9 mouse cellular contexts compared by ENCODE assay signal in the genomic region with DNA sequence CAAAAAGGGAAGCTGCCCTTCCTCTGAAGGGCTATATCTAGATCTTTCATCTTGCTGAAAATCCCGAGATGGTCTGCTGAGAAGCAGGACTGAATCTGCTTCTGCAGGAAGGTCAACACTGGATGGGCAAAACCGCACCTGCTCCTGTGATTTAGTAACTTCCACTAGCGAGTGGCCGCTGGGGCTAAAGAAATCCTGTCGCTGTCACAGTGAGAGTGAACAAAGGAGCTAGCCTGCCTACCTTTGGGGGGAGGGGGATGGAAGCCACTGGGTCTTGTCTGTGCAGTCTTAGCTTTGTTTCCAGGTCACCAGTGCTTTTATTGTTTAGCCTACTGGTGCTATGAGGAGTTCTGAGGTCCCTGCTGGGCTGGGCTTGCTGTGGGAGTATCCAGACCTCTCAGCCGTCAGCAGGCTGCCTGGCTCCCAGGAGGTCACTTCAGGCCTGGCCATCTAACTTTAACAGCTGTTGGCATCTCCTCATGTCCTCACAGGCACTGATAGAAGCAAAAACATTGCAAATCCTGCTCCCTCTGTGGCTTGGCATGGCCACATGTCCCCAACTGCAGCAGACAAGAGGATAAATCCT.
DNase-seq lines count a peak whose midpoint lies in the region; ATAC-seq and TF ChIP-seq lines count a peak whose summit lies in the region.
"Had no signal": no experiment of that assay in that cellular context is flagged by ENCODE, and none has a peak within 500 bp of the region (broad histone marks: within the 10 kb centered on the region; RNA-seq: fewer than 3 reads in every experiment).

No protein-coding gene starts in this region.

- TF ChIP-seq EP300 in heart, adult 2 months (IDR thresholded peaks at IDR 0.05; ENCODE audit: insufficient read depth, low read depth, low read length) = no peak

- no peaks in the 10 kb centered on the region for H3K9me3 ChIP-seq in midbrain, embryonic 12.5 days
- H3K9me3 ChIP-seq: liver, embryonic 13.5 days had no signal

- 30% methylated on average over 6 of the region's 6 CpGs for WGBS in heart, adult 2 months
- 5% methylated on average over 6 of the region's 6 CpGs for WGBS in midbrain, embryonic 12.5 days

- peak overlapping the region; percentile 68 for H3K27ac ChIP-seq in heart, adult 2 months
- H3K27ac ChIP-seq in midbrain, embryonic 12.5 days (replicated peaks) = peak overlapping the region; percentile 70
- H3K27ac ChIP-seq: liver, embryonic 13.5 days had no signal

- H3K4me1 ChIP-seq in heart, adult 2 months (ENCODE audit: control insufficient read depth, insufficient read depth, low read length) = peaks cover 24% of the 10 kb centered on the region
- peaks cover 60% of the 10 kb centered on the region for H3K4me1 ChIP-seq in midbrain, embryonic 12.5 days
- H3K4me1 ChIP-seq: liver, embryonic 13.5 days had no signal

- peaks cover 2% of the 10 kb centered on the region; the same call in 1 of the 2 replicates for H3K36me3 ChIP-seq in heart, adult 2 months (ENCODE audit: control insufficient read depth, insufficient read depth, low read length)
- H3K36me3 ChIP-seq in midbrain, embryonic 12.5 days = no peaks in the 10 kb centered on the region
- H3K36me3 ChIP-seq: liver, embryonic 13.5 days had no signal

- peak; percentile 16 for DNase-seq in adrenal gland, postnatal 10 days
- DNase-seq in adrenal gland, postnatal 36 days = no peak
- peak; percentile 52 for DNase-seq in embryo, embryonic 10.5 days (ENCODE audit: low spot score)
- DNase-seq in heart, adult 2 months = peak; percentile 54 to 69
- DNase-seq in frontal cortex, postnatal 10 days (ENCODE audit: low spot score in 2 of 2) = no peak
- no peak for DNase-seq in urinary bladder, postnatal 25 days (ENCODE audit: low spot score)
- DNase-seq: liver, embryonic 13.5 days had no signal

- no peak overlapping the region for H3K4me3 ChIP-seq in heart, adult 2 months
- H3K4me3 ChIP-seq in midbrain, embryonic 12.5 days = no peak overlapping the region
- H3K4me3 ChIP-seq: liver, embryonic 13.5 days had no signal

- H3K4me2 ChIP-seq in midbrain, embryonic 12.5 days (replicated peaks) = no peak overlapping the region
- H3K4me2 ChIP-seq: liver, embryonic 13.5 days had no signal

- H3K79me2 ChIP-seq in heart, adult 2 months (replicated peaks; ENCODE audit: control insufficient read depth, insufficient read depth, low read length) = no peaks in the 10 kb centered on the region

- no peaks in the 10 kb centered on the region for H3K27me3 ChIP-seq in heart, adult 2 months (ENCODE audit: control insufficient read depth, insufficient read depth, low read length)
- peaks cover 39% of the 10 kb centered on the region for H3K27me3 ChIP-seq in midbrain, embryonic 12.5 days
- H3K27me3 ChIP-seq: liver, embryonic 13.5 days had no signal

- no peak overlapping the region for H3K9ac ChIP-seq in heart, adult 2 months (ENCODE audit: low read depth, low read length)
- H3K9ac ChIP-seq in midbrain, embryonic 12.5 days (replicated peaks) = no peak overlapping the region
- H3K9ac ChIP-seq: liver, embryonic 13.5 days had no signal

- intact Hi-C loops in heart, adult 2 months (cut with DNase I) = no loop called here

- no peak for ATAC-seq in midbrain, embryonic 12.5 days (ENCODE audit: low FRiP score, low read depth)
- ATAC-seq in megakaryocyte, adult 5-6 weeks (ENCODE audit: poor library complexity, severe bottlenecking) = no peak

- no peak for TF ChIP-seq CTCF in heart, adult 2 months (IDR thresholded peaks at IDR 0.05)

- no peak for TF ChIP-seq POLR2A in heart, adult 2 months (IDR thresholded peaks at IDR 0.05; ENCODE audit: insufficient read depth, low read depth, low read length)

Comparison
In these comparisons a context has a peak if more than half of its experiments do, and no peak if none do; other contexts are left out.
1. DNase-seq: peak in adrenal gland, postnatal 10 days (single experiment), embryo, embryonic 10.5 days (single experiment) and heart, adult 2 months (2 of 2); none in adrenal gland, postnatal 36 days (0 of 2), frontal cortex, postnatal 10 days (0 of 2) and urinary bladder, postnatal 25 days (single experiment).